Mouse (Mus musculus) macrophage (primary cell): ENCODE results near the gene Slc37a1. TPM values are rescaled to one million over a fixed set of nuclear protein-coding genes. Genes with fewer than 3 reads are reported as not detected.

Source experiments
- H3K27ac ChIP-seq: fragments of 350-480 bp; formaldehyde crosslinking; 2 replicates; pipeline ENCODE4 v1.9.0; 2021
- H3K36me3 ChIP-seq: fragments of 350-480 bp; formaldehyde crosslinking; 2 replicates; pipeline ENCODE4 v1.9.0; 2021; ENCODE audit errors: inconsistent target
- H3K4me3 ChIP-seq: fragments of 350-480 bp; formaldehyde crosslinking; 2 replicates; pipeline ENCODE4 v1.9.0; 2021; ENCODE audit errors: inconsistent target
- H3K79me2 ChIP-seq: fragments of 350-480 bp; formaldehyde crosslinking; 2 replicates; pipeline ENCODE4 v1.9.0; 2021; ENCODE audit errors: inconsistent target
- WGBS: methylation state at CpG from one replicate; pipeline ENCODE4 v1.1.7; 2026; ENCODE audit warnings: inconsistent platforms; ENCODE audit not compliant: missing documents; 5-methylcytosine and 5-hydroxymethylcytosine counted together
- polyA plus RNA-seq: library from polyadenylated mRNA; stranded (reverse); fragments of 250-400 nt; gene quantifications from 3 replicates; pipeline ENCODE4 v1.2.4, GENCODE M21; 2018; ENCODE audit warnings: inconsistent platforms
- total RNA-seq, 78 experiments: library from RNA; depleted of rRNA; stranded (reverse); fragments of 250-400 nt; gene quantifications; 1 replicate in 9 of 78; 2 replicates in 24 of 78; 3 replicates in 43 of 78; 4 replicates in 2 of 78; pipeline ENCODE4 v1.2.4; 2018; ENCODE audit warnings: inconsistent platforms in 56 of 78

Gene Slc37a1
- total RNA-seq (2018; cell fraction: chromatin; rRNA removed) = 10 to 100 TPM in 22 of 26 experiments, 1 to 10 TPM in 4; 3.0 to 79.5 (median 25.7) TPM
- total RNA-seq (2018; cell fraction: cytosol; rRNA removed) = 10 to 100 TPM in 11 of 26 experiments, 1 to 10 TPM in 15; 4.6 to 14.2 (median 9.4) TPM
- total RNA-seq (2018; cell fraction: nucleus; rRNA removed) = 10 to 100 TPM in 25 of 26 experiments, 1 to 10 TPM in 1; 9.2 to 42.3 (median 22.1) TPM
- polyA plus RNA-seq = 6.0 to 11.0 TPM (median 7.9 TPM) in 3 replicates

- no peak within 1 kb of the TSS for H3K4me3 ChIP-seq
- no peaks in the 10 kb centered on the region for H3K36me3 ChIP-seq
- no peaks in the 10 kb centered on the region for H3K79me2 ChIP-seq
- H3K27ac ChIP-seq = peak within 1 kb of the TSS; percentile 45
- WGBS = 100% methylated on average over 1 of the region's 1 CpGs
Measured at GRCm38 (mm10) chr17:31286492-31286891, at the start of gene Slc37a1. Gene Slc37a1 (plus strand): TSS chr17:31286792.

- no peaks in the 10 kb centered on the region for H3K79me2 ChIP-seq
- no peaks in the 10 kb centered on the region for H3K36me3 ChIP-seq
- WGBS = 88% methylated on average over 7 of the region's 7 CpGs
- no peak overlapping the region for H3K27ac ChIP-seq
- no peak overlapping the region for H3K4me3 ChIP-seq
Measured at GRCm38 (mm10) chr17:31238234-31239020, 48.2 kb upstream of the Slc37a1 start.

GRCm38 (mm10) chr17:31241156-31241555 is 45.4 kb upstream of the Slc37a1 start:
- WGBS = 98% methylated on average over 8 of the region's 8 CpGs
- Histone ChIP-seq H3K27ac (no peak overlapping the region), H3K36me3 (no peaks in the 10 kb centered on the region), H3K4me3 (no peak overlapping the region), H3K79me2 (no peaks in the 10 kb centered on the region)

- no peak overlapping the region for H3K4me3 ChIP-seq
- no peak overlapping the region for H3K27ac ChIP-seq
- WGBS = 10% methylated on average over 1 of the region's 1 CpGs
- no peaks in the 10 kb centered on the region for H3K79me2 ChIP-seq
- no peaks in the 10 kb centered on the region for H3K36me3 ChIP-seq
Measured at GRCm38 (mm10) chr17:31242764-31243163, 43.8 kb upstream of the Slc37a1 start.

GRCm38 (mm10) chr17:31245321-31245720 is 41.3 kb upstream of the Slc37a1 start:
- 56% methylated on average over 5 of the region's 5 CpGs for WGBS
- Histone ChIP-seq H3K79me2 (no peaks in the 10 kb centered on the region), H3K4me3 (no peak overlapping the region), H3K36me3 (no peaks in the 10 kb centered on the region), H3K27ac (no peak overlapping the region)

GRCm38 (mm10) chr17:31247144-31247543 is 39.4 kb upstream of the Slc37a1 start:
- no peak overlapping the region for H3K4me3 ChIP-seq
- no peak overlapping the region for H3K27ac ChIP-seq
- no peaks in the 10 kb centered on the region for H3K36me3 ChIP-seq
- 76% methylated on average over 5 of the region's 5 CpGs for WGBS
- H3K79me2 ChIP-seq = no peaks in the 10 kb centered on the region

- no peak overlapping the region for H3K27ac ChIP-seq
- H3K4me3 ChIP-seq = no peak overlapping the region
- H3K79me2 ChIP-seq = no peaks in the 10 kb centered on the region
- no peaks in the 10 kb centered on the region for H3K36me3 ChIP-seq
- WGBS = 85% methylated on average over 5 of the region's 5 CpGs
Measured at GRCm38 (mm10) chr17:31253951-31254350, 32.6 kb upstream of the Slc37a1 start.

GRCm38 (mm10) chr17:31254463-31254931 is 32.1 kb upstream of the Slc37a1 start:
- Histone ChIP-seq H3K4me3 (no peak overlapping the region), H3K27ac (no peak overlapping the region), H3K36me3 (no peaks in the 10 kb centered on the region), H3K79me2 (no peaks in the 10 kb centered on the region)
- 38% methylated on average over 9 of the region's 9 CpGs for WGBS

GRCm38 (mm10) chr17:31257149-31257548 is 29.4 kb upstream of the Slc37a1 start:
- Histone ChIP-seq H3K27ac (no peak overlapping the region), H3K79me2 (no peaks in the 10 kb centered on the region), H3K4me3 (no peak overlapping the region), H3K36me3 (no peaks in the 10 kb centered on the region)
- 58% methylated on average over 1 of the region's 1 CpGs for WGBS

GRCm38 (mm10) chr17:31257898-31258297 is 28.7 kb upstream of the Slc37a1 start:
- WGBS = 97% methylated on average over 12 of the region's 12 CpGs
- H3K4me3 ChIP-seq = no peak overlapping the region
- no peaks in the 10 kb centered on the region for H3K79me2 ChIP-seq
- H3K27ac ChIP-seq = no peak overlapping the region
- no peaks in the 10 kb centered on the region for H3K36me3 ChIP-seq

GRCm38 (mm10) chr17:31258310-31258865 is 28.2 kb upstream of the Slc37a1 start:
- Histone ChIP-seq H3K36me3 (no peaks in the 10 kb centered on the region), H3K4me3 (no peak overlapping the region), H3K79me2 (no peaks in the 10 kb centered on the region), H3K27ac (no peak overlapping the region)
- 94% methylated on average over 9 of the region's 9 CpGs for WGBS

- H3K27ac ChIP-seq = no peak overlapping the region
- WGBS = 98% methylated on average over 4 of the region's 4 CpGs
Measured at GRCm38 (mm10) chr17:31259145-31259544, 27.4 kb upstream of the Slc37a1 start.

GRCm38 (mm10) chr17:31259825-31260224 is 26.8 kb upstream of the Slc37a1 start:
- 71% methylated on average over 4 of the region's 4 CpGs for WGBS
- H3K27ac ChIP-seq = no peak overlapping the region
- H3K36me3 ChIP-seq = no peaks in the 10 kb centered on the region
- no peak overlapping the region for H3K4me3 ChIP-seq
- no peaks in the 10 kb centered on the region for H3K79me2 ChIP-seq

More at GRCm38 (mm10) chr17:31259145-31259544, 27.4 kb upstream of the Slc37a1 start:
- no peaks in the 10 kb centered on the region for H3K79me2 ChIP-seq
- H3K4me3 ChIP-seq = no peak overlapping the region
- H3K36me3 ChIP-seq = no peaks in the 10 kb centered on the region

- Histone ChIP-seq H3K27ac (no peak overlapping the region), H3K36me3 (no peaks in the 10 kb centered on the region), H3K4me3 (no peak overlapping the region), H3K79me2 (no peaks in the 10 kb centered on the region)
- WGBS = 85% methylated on average over 7 of the region's 7 CpGs
Measured at GRCm38 (mm10) chr17:31260430-31260829, 26.2 kb upstream of the Slc37a1 start.

- 87% methylated on average over 6 of the region's 6 CpGs for WGBS
- Histone ChIP-seq H3K4me3 (no peak overlapping the region), H3K27ac (no peak overlapping the region), H3K79me2 (no peaks in the 10 kb centered on the region), H3K36me3 (no peaks in the 10 kb centered on the region)
Measured at GRCm38 (mm10) chr17:31261352-31261751, 25.2 kb upstream of the Slc37a1 start.
